Mouse (Mus musculus): ENCODE data around the gene Gon7. TPM values are rescaled to one million over a fixed set of nuclear protein-coding genes. Genes with fewer than 3 reads are reported as not detected.

The Gon7 gene
- polyA plus RNA-seq (2016; fragmentation: Nextera tagmentation; extraction: Ambion mirVana): 47.9 and 52.4 TPM in 2 replicates

GRCm38 (mm10) chr12:102757689-102758402, at the start of gene Gon7, which contains the start of the genes Gm28051 and Ubr7:
TSS of gene Gon7 (minus strand) at chr12:102757803.
TSS of gene Gm28051 (minus strand) at chr12:102757765.
TSS of gene Ubr7 (plus strand) at chr12:102757967.
- WGBS: under 1% methylated on average over 68 of the region's 73 CpGs
- peak; percentile 98 for DNase-seq (ENCODE audit: extremely low spot score, low spot score)
- Histone ChIP-seq H3K27me3 (ENCODE audit: poor library complexity, severe bottlenecking) (no peaks in the 10 kb centered on the region), H3K4me1 (peaks cover 32% of the 10 kb centered on the region), H3K9me3 (no peaks in the 10 kb centered on the region), H3K27ac (peak within 1 kb of the TSS; percentile 94), H3K36me3 (replicated peaks) (peaks cover 55% of the 10 kb centered on the region), H3K4me3 (peak within 1 kb of the TSS; percentile 91)

DNA sequence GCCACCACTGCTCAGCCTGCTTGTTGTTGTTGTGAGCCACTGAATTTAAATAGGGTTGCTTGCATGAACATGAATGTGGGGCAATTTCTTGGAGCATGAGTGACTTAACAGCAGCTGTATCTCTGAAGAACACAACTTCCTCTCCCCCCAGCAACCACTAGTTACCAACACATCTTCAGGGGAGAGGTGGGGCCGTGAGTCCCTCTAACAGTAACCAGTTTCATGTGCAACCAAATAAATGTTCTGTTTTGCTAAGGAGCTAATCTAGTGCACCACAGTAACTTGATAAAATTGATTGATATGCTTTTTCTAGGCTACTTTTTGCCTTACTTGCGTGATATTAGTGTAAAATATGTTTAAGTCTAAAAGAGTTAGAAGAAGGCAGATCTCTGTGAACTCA, 41.9 kb upstream of the Gon7 start:
- 95% methylated on average over 2 of the region's 2 CpGs for WGBS
- H3K9me3 ChIP-seq: no peaks in the 10 kb centered on the region
- no peak for DNase-seq (ENCODE audit: extremely low spot score, low spot score)
- H3K27ac ChIP-seq: no peak overlapping the region
- H3K4me1 ChIP-seq: no peaks in the 10 kb centered on the region
- H3K27me3 ChIP-seq (ENCODE audit: poor library complexity, severe bottlenecking): no peaks in the 10 kb centered on the region
- H3K4me3 ChIP-seq: no peak overlapping the region
- H3K36me3 ChIP-seq (replicated peaks): peaks cover 32% of the 10 kb centered on the region

DNA sequence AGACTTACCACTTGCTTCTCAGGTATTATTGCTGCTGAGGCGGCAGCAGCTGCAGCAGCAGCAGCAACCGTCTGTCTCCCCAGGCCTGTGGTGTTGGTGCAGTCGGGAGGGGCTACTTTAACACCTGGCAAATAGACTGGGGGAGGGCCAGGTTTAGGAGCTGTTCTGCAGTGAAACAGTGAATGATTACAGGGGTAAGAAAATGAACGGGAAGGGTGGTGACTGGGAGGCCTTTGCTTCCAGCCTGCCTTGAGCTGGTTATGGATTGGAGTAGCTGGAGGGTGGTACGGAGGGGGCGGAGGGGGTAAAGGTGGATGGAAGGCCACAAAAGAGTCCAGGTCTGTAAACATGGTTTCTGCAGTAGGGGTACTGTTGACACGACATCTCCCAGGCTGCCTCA, 30.3 kb upstream of the Gon7 start:
- H3K36me3 ChIP-seq (replicated peaks): peaks cover 95% of the 10 kb centered on the region

DNA sequence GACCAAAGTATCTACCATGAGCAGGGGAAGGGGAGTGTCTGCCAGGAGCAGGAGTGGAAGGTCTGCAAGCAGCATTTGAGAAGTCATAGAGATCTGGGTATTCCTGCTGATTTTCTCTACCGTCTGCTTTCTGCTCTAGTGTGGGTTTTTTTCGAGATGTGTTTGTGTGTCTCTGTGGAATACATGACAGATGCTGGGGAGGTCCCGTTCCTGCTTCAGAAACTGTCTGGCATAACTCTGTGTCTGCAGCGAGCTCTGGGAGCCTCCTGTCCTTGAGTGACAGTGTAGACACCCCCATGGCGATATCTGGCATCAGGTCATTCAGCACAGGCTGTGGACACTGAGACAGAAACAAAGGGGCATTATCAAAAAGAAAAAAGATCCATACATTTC, 28.0 kb upstream of the Gon7 start:
- DNase-seq (ENCODE audit: extremely low spot score, low spot score): no peak
- Histone ChIP-seq H3K4me3 (no peak overlapping the region), H3K9me3 (no peaks in the 10 kb centered on the region), H3K27me3 (ENCODE audit: poor library complexity, severe bottlenecking) (no peaks in the 10 kb centered on the region), H3K4me1 (no peaks in the 10 kb centered on the region), H3K27ac (no peak overlapping the region), H3K36me3 (replicated peaks) (peaks cover 91% of the 10 kb centered on the region)
- 92% methylated on average over 5 of the region's 5 CpGs for WGBS

More for the DNA sequence above, 30.3 kb upstream of the Gon7 start:
- WGBS: 87% methylated on average over 7 of the region's 7 CpGs
- Histone ChIP-seq H3K27ac (no peak overlapping the region), H3K9me3 (no peaks in the 10 kb centered on the region), H3K4me1 (no peaks in the 10 kb centered on the region), H3K4me3 (no peak overlapping the region), H3K27me3 (ENCODE audit: poor library complexity, severe bottlenecking) (no peaks in the 10 kb centered on the region)
- no peak for DNase-seq (ENCODE audit: extremely low spot score, low spot score)

DNA sequence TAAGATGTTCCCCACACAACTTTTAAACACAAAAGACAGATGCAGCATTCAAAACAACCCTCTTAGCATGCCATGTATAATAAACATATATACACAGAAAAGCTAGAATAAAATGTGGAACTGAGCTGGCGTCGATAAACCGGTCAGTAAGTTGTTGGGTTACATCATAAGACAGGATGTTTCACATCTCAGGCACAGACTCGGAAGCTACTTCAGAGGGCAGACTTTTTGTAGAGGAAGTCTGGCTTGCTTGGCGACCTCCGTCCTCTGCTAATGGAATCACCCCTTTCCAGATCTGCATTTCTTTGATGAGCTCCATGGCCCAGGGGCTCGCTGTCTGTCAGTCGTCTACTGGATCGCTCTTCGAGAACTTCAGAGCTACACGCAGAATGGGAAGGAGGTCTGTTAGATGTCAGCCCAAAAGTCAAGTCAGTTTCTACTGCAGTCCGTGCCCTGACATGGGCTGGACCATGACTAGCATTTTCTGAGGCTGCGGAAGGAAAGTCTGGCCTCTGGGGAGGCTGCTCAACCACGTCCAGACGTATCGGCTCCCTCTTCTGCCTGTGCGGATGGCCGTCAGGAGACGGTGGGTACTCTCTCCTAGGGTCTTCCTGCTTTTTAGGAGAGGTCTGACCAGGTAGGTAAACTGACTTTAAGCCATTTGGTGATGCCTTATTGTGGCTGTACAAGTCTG, 27.4 kb upstream of the Gon7 start:
- WGBS: 94% methylated on average over 19 of the region's 19 CpGs
- H3K4me1 ChIP-seq: no peaks in the 10 kb centered on the region
- H3K27me3 ChIP-seq (ENCODE audit: poor library complexity, severe bottlenecking): no peaks in the 10 kb centered on the region
- H3K27ac ChIP-seq: no peak overlapping the region
- no peaks in the 10 kb centered on the region for H3K9me3 ChIP-seq
- H3K4me3 ChIP-seq: no peak overlapping the region
- peaks cover 89% of the 10 kb centered on the region for H3K36me3 ChIP-seq (replicated peaks)
- DNase-seq (ENCODE audit: extremely low spot score, low spot score): no peak

DNA sequence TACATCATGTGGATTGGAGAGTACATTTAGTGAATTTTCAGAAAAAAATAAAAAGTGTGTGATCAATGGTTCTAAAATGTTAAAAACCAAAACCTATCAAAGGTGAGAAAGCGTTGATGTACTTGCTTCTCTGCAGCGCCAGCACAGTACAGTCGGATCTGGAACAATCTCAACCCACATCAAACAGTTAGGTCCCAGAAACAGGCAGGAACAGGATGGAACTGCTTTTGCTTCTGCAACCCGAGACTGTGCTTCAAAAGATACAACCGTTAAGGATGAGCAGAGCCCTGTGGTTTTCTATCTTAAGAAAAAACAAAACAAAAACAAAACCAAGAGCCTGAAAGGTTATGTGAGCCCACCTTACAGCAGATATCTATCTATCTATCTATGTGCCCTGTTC, 25.2 kb upstream of the Gon7 start:
- Histone ChIP-seq H3K36me3 (replicated peaks) (peaks cover 74% of the 10 kb centered on the region), H3K4me1 (no peaks in the 10 kb centered on the region), H3K9me3 (no peaks in the 10 kb centered on the region), H3K27me3 (ENCODE audit: poor library complexity, severe bottlenecking) (no peaks in the 10 kb centered on the region), H3K4me3 (no peak overlapping the region), H3K27ac (no peak overlapping the region)
- 92% methylated on average over 5 of the region's 5 CpGs for WGBS
- no peak for DNase-seq (ENCODE audit: extremely low spot score, low spot score)

GRCm38 (mm10) chr12:102779452-102779851, 21.8 kb upstream of the Gon7 start:
- no peaks in the 10 kb centered on the region for H3K27me3 ChIP-seq (ENCODE audit: poor library complexity, severe bottlenecking)
- 50% methylated on average over 3 of the region's 3 CpGs for WGBS
- H3K36me3 ChIP-seq (replicated peaks): peaks cover 76% of the 10 kb centered on the region
- no peaks in the 10 kb centered on the region for H3K9me3 ChIP-seq
- DNase-seq (ENCODE audit: extremely low spot score, low spot score): no peak
- H3K27ac ChIP-seq: no peak overlapping the region
- no peak overlapping the region for H3K4me3 ChIP-seq
- no peaks in the 10 kb centered on the region for H3K4me1 ChIP-seq

DNA sequence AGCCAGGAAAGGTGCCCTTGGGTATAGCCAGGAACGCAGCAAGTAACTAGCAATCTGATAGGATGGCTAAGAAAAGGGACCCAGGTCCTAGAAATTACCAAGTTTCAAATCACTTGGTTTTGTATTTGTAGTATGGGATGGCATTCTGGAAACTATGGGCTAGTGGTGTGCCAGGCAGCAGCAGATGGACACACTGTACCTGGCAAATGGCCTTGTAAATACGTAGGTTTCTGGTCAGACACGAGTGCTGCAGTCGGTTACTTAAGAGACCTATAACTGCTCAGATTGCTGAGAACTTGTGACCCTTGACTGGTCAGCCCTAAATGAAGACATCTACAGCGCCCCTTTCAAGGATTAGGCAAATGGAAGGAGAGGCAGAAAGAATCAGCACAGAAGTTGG, 20.5 kb upstream of the Gon7 start:
- no peak for DNase-seq (ENCODE audit: extremely low spot score, low spot score)

DNA sequence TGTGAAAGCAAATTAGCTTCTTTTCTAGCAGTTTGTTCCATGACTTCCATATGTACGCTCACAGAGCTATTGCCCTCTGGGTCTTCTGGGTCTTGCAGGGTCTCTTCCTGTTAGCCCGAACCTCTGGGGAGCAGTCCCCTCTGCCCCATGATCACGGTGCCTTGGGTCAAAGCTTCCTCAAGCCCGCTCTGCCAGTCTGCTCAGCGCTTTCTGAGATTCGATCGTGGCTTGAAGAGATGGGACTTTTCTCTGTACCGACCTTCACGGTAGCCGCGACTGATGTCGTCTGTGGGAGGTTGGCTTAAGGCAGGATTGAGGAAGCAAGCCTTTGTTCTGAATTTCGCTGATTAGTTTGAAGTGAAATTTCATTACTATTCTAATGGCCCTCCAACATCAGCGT, 18.4 kb upstream of the Gon7 start:
- H3K36me3 ChIP-seq (replicated peaks): peaks cover 78% of the 10 kb centered on the region

More for the DNA sequence above, 20.5 kb upstream of the Gon7 start:
- Histone ChIP-seq H3K36me3 (replicated peaks) (peaks cover 76% of the 10 kb centered on the region), H3K4me1 (no peaks in the 10 kb centered on the region), H3K4me3 (no peak overlapping the region), H3K9me3 (no peaks in the 10 kb centered on the region), H3K27me3 (ENCODE audit: poor library complexity, severe bottlenecking) (no peaks in the 10 kb centered on the region), H3K27ac (no peak overlapping the region)
- WGBS: 85% methylated on average over 5 of the region's 5 CpGs

GRCm38 (mm10) chr12:102772676-102773075, 15.1 kb upstream of the Gon7 start:
- peaks cover 2% of the 10 kb centered on the region; the same call in 1 of the 2 replicates for H3K9me3 ChIP-seq
- WGBS: 95% methylated on average over 5 of the region's 5 CpGs
- H3K4me3 ChIP-seq: no peak overlapping the region
- H3K27me3 ChIP-seq (ENCODE audit: poor library complexity, severe bottlenecking): no peaks in the 10 kb centered on the region
- no peak for DNase-seq (ENCODE audit: extremely low spot score, low spot score)
- peaks cover 99% of the 10 kb centered on the region for H3K36me3 ChIP-seq (replicated peaks)
- H3K4me1 ChIP-seq: no peaks in the 10 kb centered on the region
- H3K27ac ChIP-seq: no peak overlapping the region

More for the DNA sequence above, 18.4 kb upstream of the Gon7 start:
- Histone ChIP-seq H3K27ac (no peak overlapping the region), H3K4me1 (no peaks in the 10 kb centered on the region), H3K27me3 (ENCODE audit: poor library complexity, severe bottlenecking) (no peaks in the 10 kb centered on the region), H3K4me3 (no peak overlapping the region), H3K9me3 (peaks cover 2% of the 10 kb centered on the region; the same call in 1 of the 2 replicates)
- no peak for DNase-seq (ENCODE audit: extremely low spot score, low spot score)
- WGBS: 92% methylated on average over 14 of the region's 14 CpGs

- H3K27ac ChIP-seq: no peak overlapping the region
- H3K4me3 ChIP-seq: no peak overlapping the region
- no peak for DNase-seq (ENCODE audit: extremely low spot score, low spot score)
- H3K36me3 ChIP-seq (replicated peaks): peaks cover 99% of the 10 kb centered on the region
- no peaks in the 10 kb centered on the region for H3K4me1 ChIP-seq
- no peaks in the 10 kb centered on the region for H3K27me3 ChIP-seq (ENCODE audit: poor library complexity, severe bottlenecking)
- peaks cover 2% of the 10 kb centered on the region; the same call in 1 of the 2 replicates for H3K9me3 ChIP-seq
- 97% methylated on average over 8 of the region's 8 CpGs for WGBS
These were observed 14.0 kb upstream of the Gon7 start for GRCm38 (mm10) chr12:102771601-102772000.

GRCm38 (mm10) chr12:102769000-102769399, 11.4 kb upstream of the Gon7 start:
- Histone ChIP-seq H3K36me3 (replicated peaks) (peaks cover 98% of the 10 kb centered on the region), H3K27me3 (ENCODE audit: poor library complexity, severe bottlenecking) (no peaks in the 10 kb centered on the region), H3K9me3 (peaks cover 2% of the 10 kb centered on the region; the same call in 1 of the 2 replicates), H3K4me1 (no peaks in the 10 kb centered on the region), H3K27ac (no peak overlapping the region), H3K4me3 (no peak overlapping the region)
- WGBS: 95% methylated on average over 4 of the region's 4 CpGs
- DNase-seq (ENCODE audit: extremely low spot score, low spot score): no peak

DNA sequence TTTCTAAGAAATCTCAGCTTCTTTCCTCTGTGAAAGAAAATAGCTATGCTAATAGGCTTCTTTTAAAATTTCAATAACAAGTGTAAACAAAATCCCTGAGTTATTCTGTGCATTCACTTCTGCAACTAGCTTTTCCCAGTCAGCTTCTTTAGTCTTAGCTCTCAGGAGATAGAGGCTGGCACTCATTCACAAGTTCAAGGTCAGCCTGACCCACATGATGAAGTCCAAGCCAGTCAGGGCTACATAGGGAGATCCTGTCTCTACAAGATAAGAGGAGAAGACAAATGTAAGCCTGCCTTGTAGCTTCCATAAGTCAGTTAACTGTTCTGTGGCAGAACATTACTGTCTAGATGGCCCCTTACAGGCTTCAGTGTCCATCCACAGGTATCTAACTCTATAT, 6.1 kb upstream of the Gon7 start:
- Histone ChIP-seq H3K36me3 (replicated peaks) (peaks cover 79% of the 10 kb centered on the region), H3K27ac (no peak overlapping the region), H3K4me1 (peaks cover 16% of the 10 kb centered on the region), H3K4me3 (no peak overlapping the region), H3K27me3 (ENCODE audit: poor library complexity, severe bottlenecking) (no peaks in the 10 kb centered on the region), H3K9me3 (no peaks in the 10 kb centered on the region)
- DNase-seq (ENCODE audit: extremely low spot score, low spot score): no peak

Data from forebrain, embryonic 10.5 days (tissue).